Mouse (Mus musculus): ENCODE measurements around the gene Smarcb1. TPM values are rescaled to one million over a fixed set of nuclear protein-coding genes. Genes with fewer than 3 reads are reported as not detected.

The Smarcb1 gene
- 112 TPM for polyA plus RNA-seq (2017; shearing (Covaris generic))

DNA sequence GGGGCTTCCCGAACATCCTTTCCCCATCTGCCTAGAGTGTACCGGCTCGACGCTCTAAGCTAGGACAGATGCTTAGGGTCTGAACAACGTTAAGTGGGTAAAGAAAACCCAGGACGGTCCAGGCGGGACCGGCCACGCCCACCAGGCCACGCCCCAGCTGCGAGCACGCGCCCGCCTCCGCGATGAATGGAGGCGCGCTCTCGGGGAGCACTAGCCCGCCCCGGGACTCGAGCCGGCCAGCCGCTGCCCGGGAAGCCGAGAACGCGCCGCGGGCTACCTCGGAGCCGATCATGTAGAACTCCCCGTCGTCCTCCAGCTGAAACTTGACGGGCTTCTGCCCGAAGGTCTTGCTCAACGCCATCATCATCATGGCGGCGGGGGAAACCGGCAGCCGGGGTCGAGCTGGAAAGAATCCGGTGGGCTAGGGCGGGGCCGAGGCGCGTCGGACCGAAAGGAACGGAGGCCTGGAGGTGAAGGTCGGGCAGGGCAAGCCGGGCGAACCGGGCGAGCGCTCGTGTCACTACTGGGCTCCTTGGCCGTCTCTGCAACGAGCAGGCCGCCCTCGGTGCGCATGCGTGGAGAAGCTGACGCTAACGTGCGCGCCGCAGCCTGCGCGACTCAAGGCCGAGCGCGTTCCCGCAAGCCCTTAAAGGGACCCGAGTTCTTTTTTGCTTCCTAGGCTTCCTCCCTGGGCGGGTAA is at the start of gene Smarcb1:
Smarcb1 (minus strand) TSS at position 592 of the 700 bp plus-strand sequence.

DNA sequence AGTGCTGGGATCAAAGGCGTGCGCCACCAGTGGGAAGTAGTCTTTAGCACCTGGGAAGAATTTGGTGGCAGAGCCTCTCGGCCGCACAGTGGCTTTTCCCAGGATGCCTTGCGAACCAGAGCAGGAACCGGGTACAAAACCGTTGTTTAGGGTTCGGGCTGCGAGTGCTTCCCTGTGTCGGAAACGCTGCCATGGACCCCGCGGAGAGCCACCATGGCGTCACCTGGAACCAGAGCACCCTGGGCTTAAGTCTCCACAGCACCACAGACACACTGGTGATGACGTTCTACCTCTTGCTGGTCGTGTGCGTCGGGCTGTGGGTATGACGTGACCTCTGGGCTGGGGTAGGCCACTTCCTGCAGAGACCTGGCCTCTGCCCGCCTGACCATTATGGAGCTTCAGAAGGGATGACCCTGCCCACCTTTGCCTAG is 33.0 kb upstream of the Smarcb1 start, which contains the start of gene Gm5134:
Gm5134 (plus strand) TSS at position 134 of the 431 bp plus-strand sequence.

DNA sequence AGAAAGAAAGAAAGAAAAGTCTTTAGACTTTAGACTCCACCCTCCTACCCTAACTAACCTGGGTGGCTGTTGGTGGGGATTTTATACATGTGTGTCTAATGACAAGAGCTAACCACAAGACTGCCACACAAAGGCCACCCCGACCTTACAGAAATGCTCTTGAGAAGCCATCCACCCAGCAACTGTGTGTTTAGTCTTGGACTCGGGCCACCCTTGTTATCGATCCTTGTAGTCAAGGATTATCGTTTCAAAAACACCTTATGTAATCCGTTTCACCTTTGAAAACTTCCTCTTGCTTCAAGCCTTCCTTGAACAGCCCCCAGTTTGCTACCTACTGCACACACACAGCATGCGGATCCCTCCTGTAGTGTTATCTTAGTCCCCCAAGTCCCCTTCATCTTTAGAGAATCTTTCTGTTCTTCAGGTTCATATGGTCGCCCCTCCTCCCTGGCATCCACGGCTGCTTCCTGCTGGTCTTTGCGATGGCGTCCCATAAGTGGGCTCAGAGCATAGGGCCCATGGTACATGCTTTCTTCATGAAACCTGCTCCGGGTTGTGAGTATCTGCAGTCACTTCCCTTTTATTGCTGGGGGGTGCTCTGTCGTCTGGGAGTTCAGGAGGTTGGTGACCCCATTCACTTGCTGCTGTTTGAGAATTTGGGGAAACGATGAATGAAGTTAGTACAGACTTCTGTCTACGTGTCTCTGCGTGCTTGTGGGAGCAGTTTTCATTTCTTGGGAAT is 21.5 kb upstream of the Smarcb1 start, which contains the start of gene Vpreb3:
Vpreb3 (plus strand) TSS at position 322 of the 742 bp plus-strand sequence.

DNA sequence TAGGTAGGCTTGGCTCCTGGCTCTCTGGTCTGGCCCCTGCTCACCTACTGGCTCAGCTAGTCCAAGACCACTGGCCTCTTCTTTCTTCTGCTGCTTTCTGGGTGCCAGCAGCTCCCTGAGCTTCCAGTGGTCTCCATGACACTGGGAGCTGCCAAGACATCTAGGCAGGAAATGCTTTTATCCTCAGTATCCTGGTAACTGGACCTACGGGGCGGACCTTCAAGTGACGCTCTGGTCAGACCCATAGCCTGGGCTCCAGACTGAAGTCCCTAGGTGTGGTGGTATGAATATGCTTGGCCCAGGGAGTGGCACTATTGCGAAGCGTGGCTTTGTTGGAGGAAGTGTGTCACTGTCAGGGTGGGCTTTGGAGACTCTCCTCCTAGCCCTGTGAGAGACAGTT is 19.1 kb upstream of the Smarcb1 start, which contains the start of gene Gm867:
Gm867 (minus strand) TSS at position 153 of the 400 bp plus-strand sequence.

DNA sequence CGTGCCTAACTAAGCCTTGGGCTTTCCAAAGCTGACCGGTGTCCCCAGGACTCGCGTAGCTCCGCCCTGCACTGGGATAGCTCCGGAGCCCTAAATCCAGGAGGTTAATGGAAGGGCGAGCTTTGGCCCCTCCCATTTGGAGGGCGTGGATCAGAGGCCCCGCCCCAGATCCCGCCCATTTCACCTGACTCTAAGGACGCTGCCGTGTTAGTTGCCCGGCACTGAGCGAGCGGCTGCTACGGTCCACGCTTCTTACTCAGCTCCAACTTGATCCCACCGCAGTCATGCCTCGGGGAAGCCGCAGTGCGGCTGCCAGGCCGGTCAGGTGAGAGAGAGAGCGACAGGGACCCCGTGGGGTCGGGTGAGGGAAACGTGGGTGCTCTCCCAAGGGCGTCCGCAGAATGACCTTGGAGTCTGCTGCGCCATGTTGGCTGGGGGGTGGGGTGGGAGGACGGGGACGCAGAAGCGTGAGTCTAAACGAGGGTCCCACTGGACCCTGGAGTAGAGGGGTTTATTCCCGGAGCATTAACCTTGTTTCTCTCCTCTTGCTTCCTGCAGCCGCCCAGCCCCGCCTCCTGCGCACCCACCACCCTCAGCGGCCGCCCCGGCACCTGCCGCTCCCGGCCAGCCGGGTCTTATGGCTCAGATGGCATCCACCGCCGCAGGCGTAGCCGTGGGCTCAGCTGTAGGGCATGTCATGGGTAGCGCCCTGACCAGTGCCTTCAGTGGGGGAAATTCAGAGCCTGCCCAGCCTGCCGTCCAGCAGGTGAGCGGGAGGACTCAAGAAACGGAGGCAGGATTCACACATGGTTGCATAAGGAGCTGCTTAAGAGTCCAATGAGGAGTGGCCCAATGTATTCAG is 14.5 kb upstream of the Smarcb1 start, which contains the start of gene Mmp11:
Mmp11 (minus strand) TSS at position 817 of the 862 bp plus-strand sequence.

DNA sequence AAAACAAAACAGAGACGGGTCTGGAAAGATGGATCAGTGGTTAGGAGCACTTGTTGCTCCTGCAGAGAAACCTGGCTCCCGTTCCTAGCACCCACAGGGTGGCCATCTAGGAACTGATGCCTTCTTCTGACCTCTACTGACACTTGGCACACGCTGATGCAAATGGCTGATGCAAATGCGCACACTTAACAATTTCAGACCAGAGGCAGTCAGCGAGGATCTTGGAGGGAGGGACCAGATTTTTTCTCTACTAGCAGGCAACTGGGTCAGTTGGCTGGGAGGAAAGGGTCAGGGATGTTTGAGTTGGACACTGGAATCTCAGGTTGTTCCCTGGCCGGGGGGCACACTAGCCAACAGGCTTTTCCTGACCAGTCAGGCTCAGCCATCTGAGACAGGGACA is 11.5 kb upstream of the Smarcb1 start, which contains the start of gene Chchd10:
Chchd10 (plus strand) TSS at position 240 of the 400 bp plus-strand sequence.

DNA sequence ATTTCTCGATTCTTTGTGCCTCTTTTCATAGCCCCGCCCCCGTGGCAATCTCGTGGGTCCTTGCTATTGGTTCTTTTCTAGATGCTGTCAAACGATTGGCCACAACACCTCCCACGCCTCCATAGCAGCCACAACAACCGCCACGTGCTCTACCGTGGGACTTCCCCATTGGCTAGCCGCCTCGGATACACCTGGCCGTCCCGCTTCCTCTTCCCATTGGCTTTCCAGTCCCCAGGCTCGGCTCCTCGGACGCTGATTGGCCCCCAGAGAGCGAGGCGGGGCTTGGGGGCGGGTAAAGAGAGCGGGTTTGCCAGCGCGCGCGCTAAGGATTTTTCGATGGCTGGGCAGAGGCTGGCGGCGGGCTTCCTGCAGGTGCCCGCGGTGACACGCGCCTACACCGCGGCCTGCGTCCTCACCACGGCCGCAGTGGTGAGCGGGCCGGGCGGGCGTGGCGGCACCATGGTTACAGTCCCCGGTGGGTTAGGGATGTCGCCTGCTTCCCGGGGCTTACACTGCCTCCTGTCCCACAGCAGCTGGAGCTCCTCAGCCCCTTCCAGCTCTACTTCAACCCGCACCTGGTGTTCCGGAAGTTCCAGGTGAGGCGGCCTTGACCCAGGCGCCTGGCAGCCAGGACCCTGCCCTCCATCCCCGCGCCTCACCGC is 28.2 kb downstream of the Smarcb1 start, which contains the start of gene Derl3:
Derl3 (plus strand) TSS at position 325 of the 662 bp plus-strand sequence.

DNA sequence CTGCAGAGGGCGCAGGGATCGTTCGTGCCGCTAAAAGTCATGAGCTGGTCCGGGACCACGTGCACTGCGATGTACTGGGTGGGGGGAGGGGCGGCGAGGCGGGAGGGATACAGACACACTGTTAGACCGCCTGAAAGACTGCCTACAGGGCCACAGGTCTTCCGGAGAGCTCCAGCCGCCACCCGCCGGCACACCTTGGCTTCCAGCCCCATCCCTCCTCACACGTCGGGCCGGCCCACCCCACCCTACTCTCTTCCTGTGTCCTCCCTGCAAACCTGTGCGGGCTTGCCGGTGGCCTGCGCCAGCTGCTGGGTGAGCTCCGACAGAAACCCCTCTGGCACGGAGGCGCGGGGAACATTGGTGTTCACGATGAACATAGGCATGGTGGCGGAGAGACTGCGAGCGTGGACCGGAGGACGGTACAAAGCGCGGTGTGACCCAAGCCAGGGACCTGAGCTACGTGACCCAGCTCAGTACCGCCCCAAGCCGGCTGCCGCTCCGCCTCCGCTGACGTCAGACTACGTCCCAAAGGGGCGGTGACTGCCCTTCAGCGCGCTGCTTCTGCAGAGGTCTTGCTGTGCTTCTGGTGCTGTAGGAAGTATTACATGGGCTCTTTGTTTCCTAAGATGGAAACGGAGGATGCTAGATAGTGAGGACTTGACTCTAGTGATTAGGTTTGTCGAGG is 61.5 kb downstream of the Smarcb1 start, which contains the start of gene Mif:
Mif (minus strand) TSS at position 455 of the 685 bp plus-strand sequence.

Other genes with a start within 250 kb of the Smarcb1 start
- gene Cabin1, start 157.3 kb downstream of the Smarcb1 start, polyA plus RNA-seq (2017; shearing (Covaris generic)): 65.0 TPM
- gene Ddt, start 148.2 kb downstream of the Smarcb1 start, polyA plus RNA-seq (2017; shearing (Covaris generic)): 77.2 TPM
- gene Gm20441, start 140.7 kb downstream of the Smarcb1 start, polyA plus RNA-seq (2017; shearing (Covaris generic)): not detected
- 13.3 TPM for gene Gstt3, start 140.2 kb downstream of the Smarcb1 start, polyA plus RNA-seq (2017; shearing (Covaris generic))
- gene Gstt1, start 123.0 kb downstream of the Smarcb1 start, polyA plus RNA-seq (2017; shearing (Covaris generic)): 0.66 TPM
- gene Gstt4, start 99.1 kb downstream of the Smarcb1 start, polyA plus RNA-seq (2017; shearing (Covaris generic)): not detected
- 70.0 TPM for gene Gstt2, start 84.2 kb downstream of the Smarcb1 start, polyA plus RNA-seq (2017; shearing (Covaris generic))
- gene Mif, start 61.4 kb downstream of the Smarcb1 start, polyA plus RNA-seq (2017; shearing (Covaris generic)): 618 TPM
- 2.0 TPM for gene Derl3, start 28.2 kb downstream of the Smarcb1 start, polyA plus RNA-seq (2017; shearing (Covaris generic))
- 58.8 TPM for gene Chchd10, start 11.5 kb upstream of the Smarcb1 start, polyA plus RNA-seq (2017; shearing (Covaris generic))
- 10.4 TPM for gene Mmp11, start 14.9 kb upstream of the Smarcb1 start, polyA plus RNA-seq (2017; shearing (Covaris generic))
- gene Gm867, start 19.1 kb upstream of the Smarcb1 start, polyA plus RNA-seq (2017; shearing (Covaris generic)): not detected
- 0.98 TPM for gene Vpreb3, start 21.4 kb upstream of the Smarcb1 start, polyA plus RNA-seq (2017; shearing (Covaris generic))
- gene Gm5134, start 32.9 kb upstream of the Smarcb1 start, polyA plus RNA-seq (2017; shearing (Covaris generic)): 1.9 TPM
- 40.4 TPM for gene Zfp280b, start 111.0 kb upstream of the Smarcb1 start, polyA plus RNA-seq (2017; shearing (Covaris generic))
- not detected for gene Slc5a4b, start 189.3 kb upstream of the Smarcb1 start, polyA plus RNA-seq (2017; shearing (Covaris generic))
- gene Slc5a4a, start 225.8 kb upstream of the Smarcb1 start, polyA plus RNA-seq (2017; shearing (Covaris generic)): not detected